Mouse (Mus musculus): Measurements from ENCODE around the gene Txk. TPM values are rescaled to one million over a fixed set of nuclear protein-coding genes. Genes with fewer than 3 reads are reported as not detected.

Gene Txk
- total RNA-seq, 4 experiments from 2014 or later, result 0.07 to 0.27 (median 0.16) TPM

- DNase-seq, result no peak
Measured at GRCm38 (mm10) chr5:72750226-72750625, 2.4 kb downstream of the Txk start.

GRCm38 (mm10) chr5:72748659-72749265, 3.8 kb downstream of the Txk start:
- DNase-seq, result no peak

GRCm38 (mm10) chr5:72747384-72747783, 5.2 kb downstream of the Txk start:
- no peak for DNase-seq

- DNase-seq, result no peak
Measured at GRCm38 (mm10) chr5:72746461-72746860, 6.1 kb downstream of the Txk start.

- no peak for DNase-seq
Measured at GRCm38 (mm10) chr5:72743103-72743502, 9.5 kb downstream of the Txk start.

- no peak for DNase-seq
Measured at GRCm38 (mm10) chr5:72736868-72737267, 15.7 kb downstream of the Txk start.

GRCm38 (mm10) chr5:72736437-72736836, 16.1 kb downstream of the Txk start:
- no peak for DNase-seq

- DNase-seq, result no peak
Measured at GRCm38 (mm10) chr5:72735763-72736162, 16.8 kb downstream of the Txk start.

GRCm38 (mm10) chr5:72732885-72733284, 19.7 kb downstream of the Txk start:
- DNase-seq, result no peak

GRCm38 (mm10) chr5:72725404-72725803, 27.2 kb downstream of the Txk start:
- DNase-seq, result no peak

GRCm38 (mm10) chr5:72723429-72723828, 29.1 kb downstream of the Txk start:
- no peak for DNase-seq

- DNase-seq, result no peak
Measured at GRCm38 (mm10) chr5:72720587-72720986, 32.0 kb downstream of the Txk start.

- peak; percentile 18 for DNase-seq
Measured at GRCm38 (mm10) chr5:72710572-72711278, 41.9 kb downstream of the Txk start.

GRCm38 (mm10) chr5:72709976-72710375, 42.6 kb downstream of the Txk start:
- DNase-seq, result no peak

- DNase-seq, result no peak
Measured at GRCm38 (mm10) chr5:72709451-72709850, 43.1 kb downstream of the Txk start.

- DNase-seq, result no peak
Measured at GRCm38 (mm10) chr5:72706722-72707121, 45.9 kb downstream of the Txk start.

- DNase-seq, result no peak
Measured at GRCm38 (mm10) chr5:72706095-72706494, 46.5 kb downstream of the Txk start.

GRCm38 (mm10) chr5:72702202-72702601, 50.4 kb downstream of the Txk start:
- DNase-seq, result no peak

- no peak for DNase-seq
Measured at GRCm38 (mm10) chr5:72699500-72699818, 53.1 kb downstream of the Txk start.

- no peak for DNase-seq
Measured at GRCm38 (mm10) chr5:72698818-72699499, 53.6 kb downstream of the Txk start.

- DNase-seq, result no peak
Measured at GRCm38 (mm10) chr5:72698343-72698742, 54.2 kb downstream of the Txk start.

- no peak for DNase-seq
Measured at GRCm38 (mm10) chr5:72696491-72696890, 56.1 kb downstream of the Txk start.

- no peak for DNase-seq
Measured at GRCm38 (mm10) chr5:72694684-72695083, 57.9 kb downstream of the Txk start.

GRCm38 (mm10) chr5:72690516-72690915, 62.1 kb downstream of the Txk start:
- no peak for DNase-seq

Data from adrenal gland, adult 8-10 months (tissue).